Mouse (Mus musculus): ENCODE measurements around the gene Vps35. TPM values are rescaled to one million over a fixed set of nuclear protein-coding genes. Genes with fewer than 3 reads are reported as not detected.
A peak's percentile ranks its signal among the peaks of the same experiment; 100 is the strongest.

Vps35 gene
- total RNA-seq (2022), result 100 to 1,000 TPM in 2 of 4 experiments, 10 to 100 TPM in 2; 94.1 to 113 (median 105) TPM

GRCm38 (mm10) chr8:85299434-85300077, at the start of gene Vps35, which contains the start of gene Orc6:
TSS of gene Vps35 (minus strand) at chr8:85299802.
TSS of gene Orc6 (plus strand) at chr8:85299632.
- DNase-seq, result peak; percentile 92

- DNase-seq, result no peak
Measured at GRCm38 (mm10) chr8:85339871-85340573, 40.4 kb upstream of the Vps35 start.

GRCm38 (mm10) chr8:85337681-85338080, 38.1 kb upstream of the Vps35 start:
- DNase-seq, result no peak

GRCm38 (mm10) chr8:85336211-85336933, 36.8 kb upstream of the Vps35 start:
- no peak for DNase-seq

GRCm38 (mm10) chr8:85335105-85335504, 35.5 kb upstream of the Vps35 start:
- no peak for DNase-seq

- no peak for DNase-seq
Measured at GRCm38 (mm10) chr8:85329506-85329905, 29.9 kb upstream of the Vps35 start.

- DNase-seq, result no peak
Measured at GRCm38 (mm10) chr8:85327036-85327435, 27.4 kb upstream of the Vps35 start.

GRCm38 (mm10) chr8:85323084-85323483, 23.5 kb upstream of the Vps35 start:
- no peak for DNase-seq

GRCm38 (mm10) chr8:85321981-85322380, 22.4 kb upstream of the Vps35 start:
- no peak for DNase-seq

- DNase-seq, result no peak
Measured at GRCm38 (mm10) chr8:85318534-85318933, 18.9 kb upstream of the Vps35 start.

- DNase-seq, result no peak
Measured at GRCm38 (mm10) chr8:85313036-85313435, 13.4 kb upstream of the Vps35 start.

GRCm38 (mm10) chr8:85311743-85312142, 12.1 kb upstream of the Vps35 start:
- no peak for DNase-seq

GRCm38 (mm10) chr8:85308564-85308963, 9.0 kb upstream of the Vps35 start:
- DNase-seq, result no peak

- no peak for DNase-seq
Measured at GRCm38 (mm10) chr8:85303531-85303930, 3.9 kb upstream of the Vps35 start.

- DNase-seq, result no peak
Measured at GRCm38 (mm10) chr8:85302931-85303330, 3.3 kb upstream of the Vps35 start.

GRCm38 (mm10) chr8:85301941-85302340, 2.3 kb upstream of the Vps35 start:
- no peak for DNase-seq

- DNase-seq, result no peak
Measured at GRCm38 (mm10) chr8:85298600-85299433, 785 bp downstream of the Vps35 start.

- no peak for DNase-seq
Measured at GRCm38 (mm10) chr8:85286846-85287245, 12.8 kb downstream of the Vps35 start.

- DNase-seq, result no peak
Measured at GRCm38 (mm10) chr8:85227297-85227696, 72.3 kb downstream of the Vps35 start.

GRCm38 (mm10) chr8:85225688-85226087, 73.9 kb downstream of the Vps35 start, which contains the start of gene Olfr371:
TSS of gene Olfr371 (plus strand) at chr8:85225988.
- no peak for DNase-seq

GRCm38 (mm10) chr8:85220992-85221391, 78.6 kb downstream of the Vps35 start:
- DNase-seq, result no peak

- DNase-seq, result no peak
Measured at GRCm38 (mm10) chr8:85220220-85220619, 79.4 kb downstream of the Vps35 start.

All from adrenal gland, adult 8-10 months (tissue).